Mouse (Mus musculus) heart, embryonic 11.5 days (tissue): Measurements from ENCODE around the gene Gm4353. TPM values are rescaled to one million over a fixed set of nuclear protein-coding genes. Genes with fewer than 3 reads are reported as not detected.

ENCODE experiments used
- polyA plus RNA-seq: library from polyadenylated mRNA; unstranded; fragments of >200 nt; fragmentation: Nextera tagmentation; extraction: Ambion mirVana; gene quantifications from 2 replicates; pipeline ENCODE4 v1.2.1, GENCODE M21; 2014

The Gm4353 gene
- polyA plus RNA-seq, 1 experiment from 2014 or later, result 0.76 TPM

Other genes with a start within 250 kb of the Gm4353 start
- gene Sox6, start 45.8 kb downstream of the Gm4353 start, polyA plus RNA-seq, result 33.2 and 45.1 TPM in 2 replicates
- 191 and 215 TPM in 2 replicates for gene 1110004F10Rik, start 45.2 kb downstream of the Gm4353 start, polyA plus RNA-seq
- gene Plekha7, start 223.7 kb upstream of the Gm4353 start, polyA plus RNA-seq, result 25.7 and 29.1 TPM in 2 replicates
- 706 and 724 TPM in 2 replicates for gene Rps13, start 249.6 kb upstream of the Gm4353 start, polyA plus RNA-seq